In genomic region chr8:122906463-122907021, GRCm38 (mm10) we compare ENCODE assay signal across 8 mouse cellular contexts. TPM values are rescaled to one million over a fixed set of nuclear protein-coding genes. Genes with fewer than 3 reads are reported as not detected.
DNase-seq lines count a peak whose midpoint lies in the region; ATAC-seq and TF ChIP-seq lines count a peak whose summit lies in the region.

No protein-coding gene starts in this region.

- DNase-seq in gastrocnemius, postnatal 10 days = peak; percentile 76
- DNase-seq in induced T-regulatory cell, adult 2 months (ENCODE audit: low read depth) = peak; percentile 92
- peak; percentile 80 to 94 for DNase-seq in left cerebral cortex, adult 9 months (ENCODE audit: low spot score in 2 of 2)
- DNase-seq in right cerebral cortex, postnatal 25 days = peak; percentile 86
- DNase-seq in urinary bladder, postnatal 4 days (ENCODE audit: low spot score in 2 of 2) = peak; percentile 83 to 84

- H3K4me1 ChIP-seq in cortical plate, adult 2 months (ENCODE audit: control insufficient read depth, insufficient read depth, low read length) = peaks cover 12% of the 10 kb centered on the region

- H3K27ac ChIP-seq in cortical plate, adult 2 months (ENCODE audit: insufficient read depth, low read length) = peak overlapping the region; percentile 31

- H3K4me3 ChIP-seq in cortical plate, adult 2 months (ENCODE audit: insufficient read depth, low read length) = no peak overlapping the region

- TF ChIP-seq CTCF in cortical plate, adult 2 months (IDR thresholded peaks at IDR 0.05; ENCODE audit: extremely low read depth, insufficient read depth, low read length) = peak; percentile 93

- peak; percentile 77 for ATAC-seq in activated CD4-positive, CD25-positive, alpha-beta regulatory T cell, adult 4 months
- peak; percentile 89 for ATAC-seq in megakaryocyte-erythroid progenitor cell, adult 5-6 weeks (replicated peaks; ENCODE audit: low FRiP score, low TSS enrichment, poor library complexity, severe bottlenecking)

- no peak for TF ChIP-seq POLR2A in cortical plate, adult 2 months (IDR thresholded peaks at IDR 0.05; ENCODE audit: extremely low read depth, insufficient read depth, low read length)

RNA-seq across cellular contexts. Expression of gene Cdh15, which starts 58.8 kb away (rescaled TPM):
- under 1 TPM; 0.14 to 0.26 TPM for polyA plus RNA-seq in activated CD4-positive, CD25-positive, alpha-beta regulatory T cell, adult 4 months (2017; shearing (Covaris generic))
- 1.1 and 1.2 TPM in 2 replicates for polyA plus RNA-seq in cortical plate, adult 2 months (2012; rRNA removed)
- 10 to 100 TPM; 29.3 to 36.6 TPM for total RNA-seq in gastrocnemius, postnatal 10 days (2021)
- total RNA-seq in megakaryocyte-erythroid progenitor cell, adult 5-6 weeks (2014; fragmentation: Nextera tagmentation) = not detected in 2 replicates
- total RNA-seq in megakaryocyte-erythroid progenitor cell, adult 5-6 weeks (2017) = not detected in 2 replicates

Comparison
In these comparisons a context has a peak if more than half of its experiments do, and no peak if none do; other contexts are left out.
1. RNA of gene Cdh15, which starts 58.8 kb away (total RNA-seq): 29.3 to 36.6 TPM in gastrocnemius, postnatal 10 days; not detected in megakaryocyte-erythroid progenitor cell, adult 5-6 weeks; every median in the first group is over 10 times any median in the second.
2. Peak in every context shown above with its lines, with median percentiles within 50 percentile points of each other: DNase-seq.